Mouse (Mus musculus): ENCODE data around the gene Lrrc4b.

- no peak for TF ChIP-seq CTCF (IDR thresholded peaks at IDR 0.05; ENCODE audit: control insufficient read depth, insufficient read depth, low read length)
- no peak for TF ChIP-seq POLR2A (IDR thresholded peaks at IDR 0.05; ENCODE audit: borderline replicate concordance, control insufficient read depth, low read depth, low read length)
Measured at GRCm38 (mm10) chr7:44453256-44453655, 24.4 kb downstream of the Lrrc4b start.
